Mouse (Mus musculus) CH12.LX (cell line): ENCODE results near the gene Rrm2. TPM values are rescaled to one million over a fixed set of nuclear protein-coding genes. Genes with fewer than 3 reads are reported as not detected.
A peak's percentile ranks its signal among the peaks of the same experiment; 100 is the strongest.

Source experiments
- DNase-seq: peaks from one replicate; pipeline ENCODE4 v3.0.0-alpha.2; 2013; ENCODE audit errors: extremely low read depth
- H3K27ac ChIP-seq: 2 replicates; pipeline ENCODE4 v1.5.1; 2012; ENCODE audit warnings: low read depth, mild to moderate bottlenecking, control low read depth, moderate library complexity; ENCODE audit not compliant: insufficient read depth
- H3K27me3 ChIP-seq: replicated peaks from 2 replicates; pipeline ENCODE3; 2012; ENCODE audit warnings: inconsistent platforms
- H3K36me3 ChIP-seq, 2 experiments: replicated peaks in 1 of 2; 2 replicates each; pipeline versions ENCODE3 to v1.6.1; 2012; ENCODE audit warnings: inconsistent platforms in 1 of 2, low read length in 1 of 2, mild to moderate bottlenecking in 1 of 2, mixed read lengths in 1 of 2, moderate library complexity in 1 of 2; ENCODE audit not compliant: control insufficient read depth in 1 of 2, insufficient read depth in 1 of 2
- H3K4me1 ChIP-seq, 2 experiments: 2 replicates each; pipeline ENCODE4 v1.6.1; 2012; ENCODE audit warnings: inconsistent platforms in 1 of 2, moderate library complexity in 1 of 2; ENCODE audit not compliant: insufficient read depth in 2 of 2, control insufficient read depth in 1 of 2
- H3K4me2 ChIP-seq: 2 replicates; pipeline ENCODE4 v1.6.1; 2012; ENCODE audit warnings: low read depth, mild to moderate bottlenecking, control low read depth; ENCODE audit not compliant: poor library complexity, insufficient read depth, severe bottlenecking
- H3K4me3 ChIP-seq, 3 experiments: fragments of 150-350 bp in 1 of 3; sonication (generic) in 1 of 3; replicated peaks in 1 of 3; 2 replicates each; pipeline versions ENCODE3 to v1.5.1; 2011 to 2012; ENCODE audit warnings: low read depth in 2 of 3, low read length in 2 of 3, mild to moderate bottlenecking in 2 of 3, moderate library complexity in 2 of 3, control low read depth in 1 of 3, improper control_type of control experiment in 1 of 3, inconsistent platforms in 1 of 3, mixed read lengths in 1 of 3; ENCODE audit not compliant: poor library complexity in 1 of 3
- H3K79me2 ChIP-seq: replicated peaks from 2 replicates; pipeline ENCODE4 v1.6.1; 2012; ENCODE audit warnings: mild to moderate bottlenecking, moderate library complexity; ENCODE audit not compliant: control insufficient read depth, poor library complexity, insufficient read depth, severe bottlenecking; ENCODE audit errors: extremely low read depth
- H3K9ac ChIP-seq: 2 replicates; pipeline ENCODE4 v1.6.1; 2012; ENCODE audit warnings: low read depth, mild to moderate bottlenecking, control low read depth, moderate library complexity; ENCODE audit not compliant: insufficient read depth
- H3K9me3 ChIP-seq: replicated peaks from 2 replicates; pipeline ENCODE3; 2012; ENCODE audit warnings: low read length, inconsistent platforms, mixed read lengths
- CHD1 ChIP-seq: IDR thresholded peaks from 2 replicates; pipeline ENCODE4 v1.6.1; 2012; ENCODE audit warnings: low read depth, low read length, improper control_type of control experiment, inconsistent platforms
- CTCF ChIP-seq, 2 experiments: IDR thresholded peaks in 1 of 2; conservative IDR thresholded peaks in 1 of 2; 2 replicates each; pipeline ENCODE4 v1.5.1; 2011 to 2012; ENCODE audit warnings: low read depth in 2 of 2, low read length in 2 of 2, improper control_type of control experiment in 1 of 2, inconsistent platforms in 1 of 2, mild to moderate bottlenecking in 1 of 2, moderate library complexity in 1 of 2
- E2F4 ChIP-seq: IDR thresholded peaks from 2 replicates; pipeline ENCODE4 v1.6.1; 2011; ENCODE audit warnings: low read depth, low read length, improper control_type of control experiment; ENCODE audit not compliant: insufficient replicate concordance
- JUN ChIP-seq: IDR thresholded peaks from 2 replicates; pipeline ENCODE4 v1.6.1; 2011; ENCODE audit warnings: low read depth, mild to moderate bottlenecking, low read length, improper control_type of control experiment, moderate library complexity; ENCODE audit not compliant: insufficient read depth
- MEF2A ChIP-seq: IDR thresholded peaks from 2 replicates; pipeline ENCODE4 v1.6.1; 2014; ENCODE audit warnings: low read depth, mild to moderate bottlenecking, inconsistent platforms, low read length, improper control_type of control experiment, borderline replicate concordance
- NELFE ChIP-seq: IDR thresholded peaks from 2 replicates; pipeline ENCODE4 v1.6.1; 2011; ENCODE audit warnings: low read depth, low read length, improper control_type of control experiment
- RAD21 ChIP-seq: IDR thresholded peaks from 2 replicates; pipeline ENCODE4 v1.6.1; 2011; ENCODE audit warnings: low read depth, mild to moderate bottlenecking, low read length, improper control_type of control experiment, moderate library complexity
- RCOR1 ChIP-seq: conservative IDR thresholded peaks from 2 replicates; pipeline ENCODE4 v1.6.1; 2012; ENCODE audit warnings: low read depth, mild to moderate bottlenecking, inconsistent platforms, low read length, improper control_type of control experiment
- SMC3 ChIP-seq: IDR thresholded peaks from 2 replicates; pipeline ENCODE4 v1.6.1; 2011; ENCODE audit warnings: low read depth, low read length, improper control_type of control experiment
- ZC3H11A ChIP-seq: IDR thresholded peaks from 2 replicates; pipeline ENCODE4 v1.6.1; 2012; ENCODE audit warnings: low read depth, mild to moderate bottlenecking, inconsistent platforms, low read length, improper control_type of control experiment
- dilution Hi-C: fragments of 300-500 bp; cut with MboI; formaldehyde crosslinking; loops from 2 replicates; pipeline ENCODE4 v1.14.3; 2020; ENCODE audit warnings: low sequenced_read_pairs; ENCODE audit not compliant: extremely low pct_unique_long_range_greater_than_20kb, extremely low pct_ligation_motif_present
- in situ Hi-C: fragments of 300-500 bp; cut with MboI; formaldehyde crosslinking; loops from 3 replicates; pipeline ENCODE4 v1.14.3; 2019; ENCODE audit warnings: low sequenced_read_pairs, low pct_ligation_motif_present, low pct_unique_long_range_greater_than_20kb, mixed read lengths
- polyA plus RNA-seq: library from polyadenylated mRNA; unstranded; fragments of >175 nt; gene quantifications from 2 replicates; pipeline ENCODE4 v1.2.1, GENCODE M21; 2012; ENCODE audit warnings: low read depth; ENCODE audit not compliant: insufficient read length
- total RNA-seq, 2 experiments: library from RNA; depleted of rRNA; stranded (reverse); fragments of 300-350 nt in 1 of 2; fragments of >200 nt in 1 of 2; gene quantifications; 2 replicates each; pipeline ENCODE4 v1.2.3; 2012 to 2014

The Rrm2 gene
- total and polyA plus RNA-seq, 3 experiments: 89.0 to 214 (median 180) TPM

- H3K27ac ChIP-seq: no peak overlapping the region
- H3K4me3 ChIP-seq: peak overlapping the region in 1 of 3 experiments; percentile 10
- no peaks in the 10 kb centered on the region for H3K27me3 ChIP-seq
- H3K36me3 ChIP-seq: no peaks in the 10 kb centered on the region
- no peaks in the 10 kb centered on the region for H3K9me3 ChIP-seq
- dilution Hi-C loops: no loop called here
- TF ChIP-seq RAD21 (peak; percentile 92), RCOR1 (no peak), CHD1 (no peak), ZC3H11A (peak; percentile 84), E2F4 (no peak), MEF2A (no peak), JUN (no peak), CTCF (conservative IDR thresholded peaks at IDR 0.05 in 1 of 2, IDR thresholded peaks at IDR 0.05 in 1 of 2; ENCODE audit: low read depth in 2 of 2, low read length in 2 of 2) (peak; percentile 43 to 97), SMC3 (peak; percentile 94)
- TF ChIP-seq, all 38 proteins: peak for 4
- DNase-seq: peak; percentile 81
- peaks cover 3 to 9% of the 10 kb centered on the region in 2 experiments; a peak in 3 of 4 replicates for H3K4me1 ChIP-seq
- in situ Hi-C loops: loop anchor here (5.0 kb wide), 2 partner anchors 94 to 219 kb away; no protein-coding TSS in a partner anchor
- H3K9ac ChIP-seq: no peak overlapping the region
- H3K4me2 ChIP-seq: peak overlapping the region; percentile 27; the same call in 1 of the 2 replicates
- no peaks in the 10 kb centered on the region for H3K79me2 ChIP-seq
These were observed 11.2 kb upstream of the Rrm2 start for GRCm38 (mm10) chr12:24696500-24697483.

GRCm38 (mm10) chr12:24697484-24698204 lies 10.4 kb upstream of the Rrm2 start:
- H3K79me2 ChIP-seq: no peaks in the 10 kb centered on the region
- peak; percentile 31 for TF ChIP-seq RAD21
- TF ChIP-seq CTCF (conservative IDR thresholded peaks at IDR 0.05 in 1 of 2, IDR thresholded peaks at IDR 0.05 in 1 of 2; ENCODE audit: low read depth in 2 of 2, low read length in 2 of 2): peak in 1 of 2 experiments; percentile 58; a peak in 2 of 4 replicates
- TF ChIP-seq NELFE: no peak
- peak; percentile 31; the same call in 1 of the 2 replicates for TF ChIP-seq SMC3
- TF ChIP-seq, all 38 proteins: peak for 3
- dilution Hi-C loops: no loop called here
- Histone ChIP-seq H3K9ac (no peak overlapping the region), H3K4me2 (peak overlapping the region; percentile 27; the same call in 1 of the 2 replicates), H3K36me3 (peaks cover 0 to 4% of the 10 kb centered on the region in 2 experiments), H3K9me3 (no peaks in the 10 kb centered on the region), H3K4me1 (peaks cover 3 to 9% of the 10 kb centered on the region in 2 experiments; a peak in 3 of 4 replicates), H3K27ac (no peak overlapping the region), H3K27me3 (no peaks in the 10 kb centered on the region), H3K4me3 (no peak overlapping the region)
- peak; percentile 50 for DNase-seq
- in situ Hi-C loops: loop anchor here (5.0 kb wide), 2 partner anchors 95 to 220 kb away; no protein-coding TSS in a partner anchor
